Mouse (Mus musculus) right cerebral cortex, postnatal 36 days (tissue): ENCODE data around the gene Zfp563.

Experiments
- DNase-seq, 2 experiments: peaks; one replicate each; pipeline ENCODE4 v3.0.0; 2022; ENCODE audit warnings: low spot score in 2 of 2, mixed read lengths in 1 of 2

Gene Zfp563

DNA sequence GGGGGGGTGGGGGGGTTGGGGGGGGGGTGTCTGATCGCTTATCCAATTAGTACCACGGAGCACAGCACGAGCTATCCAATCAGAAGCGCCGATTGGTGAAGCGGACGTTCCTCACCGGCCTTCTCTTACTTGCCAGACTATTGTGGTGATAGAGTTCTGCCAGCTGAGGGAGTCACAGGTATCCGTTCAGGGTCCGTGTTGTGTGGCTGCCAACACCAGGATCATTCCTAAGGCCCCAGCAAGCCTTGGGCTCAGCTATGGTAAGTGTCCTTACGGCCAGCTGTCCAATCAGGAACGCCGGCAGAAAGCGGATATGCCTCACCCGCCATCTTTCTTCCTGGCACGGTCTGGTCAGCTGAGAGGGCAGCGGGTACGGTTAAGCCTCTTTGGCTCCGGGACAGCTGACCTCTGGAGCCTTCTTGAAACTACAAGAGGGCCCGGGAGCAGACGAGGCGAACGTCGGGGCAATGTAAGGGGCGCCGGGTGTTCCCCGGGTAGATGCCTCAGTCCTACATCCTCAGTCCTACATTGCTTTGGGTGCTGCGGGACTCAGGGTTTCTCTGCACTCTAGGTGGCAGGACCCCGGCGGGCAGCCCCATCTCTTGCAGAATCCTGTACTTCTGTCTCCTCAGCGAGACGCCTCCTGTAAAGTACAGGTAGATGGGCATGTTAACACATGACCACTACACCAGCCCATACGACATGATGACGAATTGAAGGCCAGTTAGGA, at the start of gene Zfp563:
Gene Zfp563 (plus strand): TSS at position 91 of the 730 bp plus-strand sequence.
- peak; percentile 89 to 92 for DNase-seq

DNA sequence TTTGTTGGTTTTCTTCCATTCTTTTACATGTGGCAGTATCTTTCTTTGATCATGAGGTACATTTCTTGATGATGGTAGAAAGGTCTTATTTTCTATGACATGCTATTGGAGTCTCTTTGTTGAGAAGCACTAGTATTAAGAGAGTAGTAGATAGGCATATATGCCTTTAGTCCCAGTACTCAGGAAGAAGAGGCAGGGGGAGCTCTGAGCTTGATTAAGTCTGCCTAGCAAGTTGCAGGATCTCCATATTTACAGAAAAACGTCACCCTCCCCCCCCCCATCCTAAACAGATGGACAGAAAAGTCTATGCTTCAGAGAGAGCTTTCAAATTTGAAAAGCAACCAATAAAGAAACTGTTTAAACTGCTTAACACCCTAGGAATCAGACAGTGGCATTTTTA, 30.3 kb upstream of the Zfp563 start:
- DNase-seq: no peak

DNA sequence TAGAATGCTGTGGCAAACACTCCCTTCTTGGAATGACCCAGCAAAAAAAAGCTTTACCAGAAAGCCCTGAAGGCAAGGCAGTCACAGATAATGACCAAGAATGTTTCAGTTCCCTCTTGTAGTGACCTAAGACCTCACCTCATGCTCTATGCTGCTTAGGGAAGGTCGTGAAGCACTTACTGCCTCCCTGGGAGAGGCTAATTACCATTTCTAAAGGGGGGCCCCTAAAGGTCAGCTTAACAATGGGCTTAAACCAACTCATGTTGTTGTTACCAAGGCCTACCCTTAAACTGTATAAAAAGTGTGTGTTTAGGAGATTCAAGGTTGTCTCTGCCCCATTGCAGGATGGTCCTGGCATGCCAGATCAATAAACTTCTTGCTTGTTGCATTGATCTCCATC, 26.1 kb upstream of the Zfp563 start:
- no peak for DNase-seq

DNA sequence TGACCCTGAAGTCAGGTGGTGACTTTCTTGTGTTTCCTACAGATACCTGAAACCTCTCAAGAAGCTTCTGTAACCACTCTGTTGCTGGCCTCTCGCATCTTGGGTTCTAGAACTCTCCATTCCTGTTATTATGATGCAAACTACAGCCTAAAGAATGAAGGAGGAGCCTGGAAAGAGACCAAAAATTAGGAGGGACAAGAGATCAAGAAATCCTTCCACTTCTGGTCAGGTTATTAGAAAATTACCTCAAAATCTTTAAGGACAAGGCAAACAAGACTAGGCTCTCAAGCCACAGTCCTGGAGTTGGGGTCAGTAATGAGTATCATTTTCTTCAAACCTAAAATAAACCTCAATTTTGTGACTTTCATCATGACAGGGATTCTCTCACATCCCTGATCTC, 21.2 kb upstream of the Zfp563 start, which contains the start of gene 4921501E09Rik:
Gene 4921501E09Rik (minus strand): TSS at position 101 of the 400 bp plus-strand sequence.
- no peak for DNase-seq

DNA sequence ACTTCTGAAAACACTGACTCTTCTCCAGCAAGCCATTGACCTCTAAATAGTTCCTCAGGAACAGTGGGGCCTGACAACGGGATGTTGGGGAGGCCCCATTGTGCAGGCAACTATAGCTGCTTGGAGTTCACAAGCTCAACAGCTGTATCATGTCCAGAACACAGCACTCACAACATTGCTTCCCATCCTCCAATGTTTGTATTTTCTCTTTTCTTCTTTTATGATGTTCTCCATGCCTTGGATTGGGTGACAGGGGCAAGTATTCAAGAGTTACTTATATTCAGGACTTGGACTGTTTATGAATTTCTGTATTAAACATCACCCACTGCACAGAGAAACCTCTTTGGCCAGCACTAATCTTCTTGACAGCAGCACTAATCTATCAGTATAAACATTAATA, 2.5 kb downstream of the Zfp563 start:
- DNase-seq: no peak

GRCm38 (mm10) chr17:33092391-33093193, 3.5 kb downstream of the Zfp563 start:
- DNase-seq: peak; percentile 83 to 84

GRCm38 (mm10) chr17:33097396-33097795, 8.3 kb downstream of the Zfp563 start:
- no peak for DNase-seq

- DNase-seq: no peak
Measured at GRCm38 (mm10) chr17:33124546-33124945, 35.4 kb downstream of the Zfp563 start.

DNA sequence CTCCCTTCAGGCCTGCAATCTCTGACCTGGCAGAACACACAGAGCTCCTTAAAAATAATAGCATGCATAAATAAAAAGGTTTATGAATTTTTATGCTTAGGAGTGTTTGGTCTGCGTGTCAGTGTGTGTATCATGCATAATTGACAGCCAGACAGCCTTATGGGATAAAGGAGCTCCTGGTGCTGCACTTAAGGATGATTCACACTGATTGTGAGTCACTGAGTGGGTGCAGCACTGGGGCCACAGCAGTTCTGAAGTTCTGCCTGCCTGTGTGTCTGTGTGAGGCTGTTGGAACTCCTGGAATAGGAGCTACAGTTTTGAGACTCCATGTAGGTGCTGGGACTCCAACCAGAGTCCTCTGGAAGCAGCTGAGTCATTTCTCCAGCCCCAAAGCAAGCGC, 37.1 kb downstream of the Zfp563 start:
- DNase-seq: no peak

DNA sequence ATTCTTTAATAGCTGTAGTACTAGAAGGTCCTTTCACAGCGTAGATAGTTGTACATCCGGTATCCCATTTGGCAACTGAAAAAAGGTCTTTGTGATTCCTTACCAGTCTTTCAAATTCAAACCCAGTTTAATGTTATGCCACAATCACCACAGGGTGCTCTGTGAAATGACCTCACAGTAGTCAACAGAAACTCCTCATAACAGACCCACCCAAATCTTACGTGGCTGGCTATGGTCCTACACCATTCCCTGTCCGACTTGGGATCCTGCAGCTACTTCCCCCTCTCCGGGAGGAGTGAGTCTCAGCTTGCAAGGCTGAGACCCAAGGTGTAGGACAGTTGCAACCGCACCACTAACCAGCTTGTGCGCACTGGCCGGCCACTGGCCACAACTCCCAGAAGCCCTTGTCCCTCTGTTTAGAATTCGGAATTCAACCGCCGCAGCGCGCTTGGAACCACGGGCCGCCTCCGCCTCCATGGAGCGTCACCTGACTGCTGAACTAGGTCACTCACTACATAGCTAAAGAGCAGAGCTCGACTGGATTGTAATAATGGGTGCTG, 50.2 kb downstream of the Zfp563 start, which contains the start of gene Morc2b:
Gene Morc2b (minus strand): TSS at position 423 of the 560 bp plus-strand sequence.
- DNase-seq: no peak
